Mouse (Mus musculus) C2C12 (cell line): Measurements from ENCODE around the gene Faim2. TPM values are rescaled to one million over a fixed set of nuclear protein-coding genes. Genes with fewer than 3 reads are reported as not detected.
A peak's percentile ranks its signal among the peaks of the same experiment; 100 is the strongest.

Experiments
- H3K27me3 ChIP-seq: one replicate; pipeline ENCODE4 v1.6.1; 2011; ENCODE audit not compliant: control insufficient read depth, insufficient read depth, insufficient read length
- H3K36me3 ChIP-seq: one replicate; pipeline ENCODE4 v1.6.1; 2011; ENCODE audit not compliant: control insufficient read depth, insufficient read depth
- H3K4me3 ChIP-seq: one replicate; pipeline ENCODE4 v1.5.1; 2011; ENCODE audit warnings: mild to moderate bottlenecking, control low read depth; ENCODE audit not compliant: poor library complexity, insufficient read depth, severe bottlenecking
- H3K79me2 ChIP-seq: one replicate; pipeline ENCODE4 v1.6.1; 2011; ENCODE audit not compliant: control insufficient read depth, insufficient read depth
- H3K79me3 ChIP-seq: one replicate; pipeline ENCODE4 v1.6.1; 2011; ENCODE audit warnings: low read depth, control low read depth
- H3ac ChIP-seq: one replicate; pipeline ENCODE3; 2011; ENCODE audit warnings: low read depth; ENCODE audit not compliant: control insufficient read depth, insufficient read length
- CEBPB ChIP-seq: IDR thresholded peaks from one replicate; pipeline ENCODE4 v1.6.1; 2011; ENCODE audit warnings: low read depth, mild to moderate bottlenecking, control low read depth, moderate library complexity
- CTCF ChIP-seq: IDR thresholded peaks from one replicate; pipeline ENCODE4 v1.5.1; 2011; ENCODE audit not compliant: control insufficient read depth, insufficient read depth, insufficient read length
- FOSL1 ChIP-seq: IDR thresholded peaks from one replicate; pipeline ENCODE4 v1.8.0; 2011; ENCODE audit warnings: mild to moderate bottlenecking, low read length; ENCODE audit not compliant: poor library complexity, insufficient read depth, severe bottlenecking
- MAX ChIP-seq: IDR thresholded peaks from one replicate; pipeline ENCODE4 v1.6.1; 2011; ENCODE audit warnings: mild to moderate bottlenecking, control low read depth
- MYOD1 ChIP-seq: IDR thresholded peaks from one replicate; pipeline ENCODE4 v1.6.1; 2011; ENCODE audit warnings: low read depth; ENCODE audit not compliant: control insufficient read depth, insufficient read length
- MYOG ChIP-seq: IDR thresholded peaks from one replicate; pipeline ENCODE4 v1.6.1; 2011; ENCODE audit not compliant: control insufficient read depth, insufficient read length; ENCODE audit errors: extremely low read depth
- USF1 ChIP-seq: IDR thresholded peaks from one replicate; pipeline ENCODE4 v1.6.1; 2011; ENCODE audit warnings: low read depth, mild to moderate bottlenecking, control low read depth, moderate library complexity
- polyA plus RNA-seq: library from polyadenylated mRNA; unstranded; fragments of >200 nt; fragmentation: generic; extraction: Trizol; gene quantifications from one replicate; pipeline ENCODE4 v1.2.1, GENCODE M21; 2012; ENCODE audit warnings: missing spikeins

Gene Faim2
- polyA plus RNA-seq, 1 experiment: 0.68 TPM

- no peaks in the 10 kb centered on the region for H3K79me2 ChIP-seq
- no peaks in the 10 kb centered on the region for H3K27me3 ChIP-seq
- no peak overlapping the region for H3K4me3 ChIP-seq
- H3K36me3 ChIP-seq: no peaks in the 10 kb centered on the region
- H3ac ChIP-seq: no peak overlapping the region
- no peaks in the 10 kb centered on the region for H3K79me3 ChIP-seq
- TF ChIP-seq CTCF: no peak
- TF ChIP-seq MYOD1: no peak
- TF ChIP-seq FOSL1: no peak
- TF ChIP-seq USF1: no peak
- TF ChIP-seq MYOG: no peak
- no peak for TF ChIP-seq MAX
- TF ChIP-seq CEBPB: no peak
These were observed 10.2 kb downstream of the Faim2 start for GRCm38 (mm10) chr15:99517715-99518114.

GRCm38 (mm10) chr15:99516715-99517114 is 11.2 kb downstream of the Faim2 start:
- H3ac ChIP-seq: no peak overlapping the region
- no peak overlapping the region for H3K4me3 ChIP-seq
- TF ChIP-seq USF1 (no peak), CEBPB (no peak), MYOG (no peak), MAX (no peak), CTCF (no peak), FOSL1 (no peak), MYOD1 (no peak)

GRCm38 (mm10) chr15:99511797-99512525 is 16.0 kb downstream of the Faim2 start:
- TF ChIP-seq CEBPB: no peak
- TF ChIP-seq FOSL1: no peak
- TF ChIP-seq MAX: no peak
- TF ChIP-seq CTCF: no peak
- TF ChIP-seq MYOG: no peak
- no peak for TF ChIP-seq MYOD1
- no peak for TF ChIP-seq USF1
- Histone ChIP-seq H3K79me3 (no peaks in the 10 kb centered on the region), H3ac (no peak overlapping the region), H3K36me3 (no peaks in the 10 kb centered on the region), H3K4me3 (no peak overlapping the region), H3K79me2 (no peaks in the 10 kb centered on the region), H3K27me3 (no peaks in the 10 kb centered on the region)

More at GRCm38 (mm10) chr15:99516715-99517114, 11.2 kb downstream of the Faim2 start:
- Histone ChIP-seq H3K27me3 (no peaks in the 10 kb centered on the region), H3K79me2 (no peaks in the 10 kb centered on the region), H3K36me3 (no peaks in the 10 kb centered on the region), H3K79me3 (no peaks in the 10 kb centered on the region)

GRCm38 (mm10) chr15:99510621-99511020 is 17.3 kb downstream of the Faim2 start:
- Histone ChIP-seq H3K4me3 (no peak overlapping the region), H3K79me2 (no peaks in the 10 kb centered on the region), H3K36me3 (no peaks in the 10 kb centered on the region), H3K79me3 (no peaks in the 10 kb centered on the region), H3ac (no peak overlapping the region), H3K27me3 (no peaks in the 10 kb centered on the region)
- no peak for TF ChIP-seq MYOG
- TF ChIP-seq USF1: no peak
- TF ChIP-seq CEBPB: peak; percentile 7
- TF ChIP-seq CTCF: no peak
- TF ChIP-seq MYOD1: no peak
- TF ChIP-seq FOSL1: no peak
- no peak for TF ChIP-seq MAX

GRCm38 (mm10) chr15:99509840-99510239 is 18.1 kb downstream of the Faim2 start:
- no peaks in the 10 kb centered on the region for H3K27me3 ChIP-seq
- TF ChIP-seq USF1: no peak
- no peak for TF ChIP-seq CEBPB
- no peak for TF ChIP-seq FOSL1
- TF ChIP-seq CTCF: no peak
- TF ChIP-seq MYOD1: no peak
- TF ChIP-seq MAX: no peak
- no peak overlapping the region for H3K4me3 ChIP-seq
- H3ac ChIP-seq: no peak overlapping the region
- no peaks in the 10 kb centered on the region for H3K79me2 ChIP-seq
- no peaks in the 10 kb centered on the region for H3K36me3 ChIP-seq
- H3K79me3 ChIP-seq: no peaks in the 10 kb centered on the region
